Mouse (Mus musculus) lung, embryonic 15.5 days (tissue): ENCODE measurements around the gene Esm1. TPM values are rescaled to one million over a fixed set of nuclear protein-coding genes. Genes with fewer than 3 reads are reported as not detected.
"Not testable (repeated sequence)": the region's sequence is repeated elsewhere in the genome, so short reads cannot be mapped to it uniquely, and the experiment has no call there.

Experiments
- ATAC-seq: fragments of 200-750 bp; cut with Nextera tagmentation; 2 replicates; pipeline ENCODE4 v1.8.0; 2017; ENCODE audit warnings: moderate number of reproducible peaks, borderline replicate concordance; ENCODE audit not compliant: low FRiP score, low TSS enrichment; ENCODE audit errors: extremely low read depth
- H3K27ac ChIP-seq: fragments of 300-500 bp; sonication (generic); 2 replicates; pipeline ENCODE4 v1.5.1; 2015; ENCODE audit warnings: moderate library complexity, mild to moderate bottlenecking, inconsistent platforms
- H3K27me3 ChIP-seq: fragments of 300-500 bp; sonication (generic); 2 replicates; pipeline ENCODE4 v1.6.1; 2015; ENCODE audit warnings: inconsistent platforms
- H3K36me3 ChIP-seq: fragments of 300-500 bp; sonication (generic); 2 replicates; pipeline ENCODE4 v1.6.1; 2015; ENCODE audit warnings: inconsistent platforms
- H3K4me1 ChIP-seq: fragments of 300-500 bp; sonication (generic); 2 replicates; pipeline ENCODE4 v1.6.1; 2015; ENCODE audit warnings: inconsistent platforms
- H3K4me2 ChIP-seq: fragments of 300-500 bp; sonication (generic); 2 replicates; pipeline ENCODE4 v1.6.1; 2015; ENCODE audit warnings: inconsistent platforms, mild to moderate bottlenecking, moderate library complexity
- H3K4me3 ChIP-seq: fragments of 300-500 bp; sonication (generic); 2 replicates; pipeline ENCODE4 v1.5.1; 2015; ENCODE audit warnings: mild to moderate bottlenecking, inconsistent platforms
- H3K9ac ChIP-seq: fragments of 300-500 bp; sonication (generic); 2 replicates; pipeline ENCODE4 v1.6.1; 2015; ENCODE audit warnings: inconsistent platforms
- H3K9me3 ChIP-seq: fragments of 300-500 bp; sonication (generic); 2 replicates; pipeline ENCODE4 v1.6.1; 2016; ENCODE audit warnings: inconsistent platforms
- WGBS: fragments of 180-500 bp; shearing (Covaris S2); methylation state at CpG from one replicate; pipeline ENCODE4 v1.1.7; 2015; 5-methylcytosine and 5-hydroxymethylcytosine counted together
- polyA plus RNA-seq: library from polyadenylated mRNA; unstranded; fragments of >200 nt; fragmentation: Nextera tagmentation; extraction: Ambion mirVana; gene quantifications from 2 replicates; pipeline ENCODE4 v1.2.1, GENCODE M21; 2015

Gene Esm1
- polyA plus RNA-seq, 1 experiment from 2014 or later, result 1.2 TPM

GRCm38 (mm10) chr13:113245025-113245424 is 35.6 kb downstream of the Esm1 start:
- Histone ChIP-seq H3K4me3 (no peak overlapping the region), H3K4me1 (no peaks in the 10 kb centered on the region), H3K27ac (no peak overlapping the region), H3K27me3 (no peaks in the 10 kb centered on the region), H3K4me2 (no peak overlapping the region), H3K9ac (no peak overlapping the region), H3K9me3 (no peaks in the 10 kb centered on the region), H3K36me3 (no peaks in the 10 kb centered on the region)
- no peak for ATAC-seq
- WGBS, result 67% methylated on average over 8 of the region's 8 CpGs

- not testable (repeated sequence) for H3K36me3 ChIP-seq, H3K4me1 ChIP-seq, H3K9ac ChIP-seq, H3K27me3 ChIP-seq, H3K4me3 ChIP-seq, ATAC-seq, H3K9me3 ChIP-seq, H3K4me2 ChIP-seq, H3K27ac ChIP-seq
- 69% methylated on average over 7 of the region's 7 CpGs for WGBS
Measured at GRCm38 (mm10) chr13:113252580-113252979, 43.1 kb downstream of the Esm1 start.

DNA sequence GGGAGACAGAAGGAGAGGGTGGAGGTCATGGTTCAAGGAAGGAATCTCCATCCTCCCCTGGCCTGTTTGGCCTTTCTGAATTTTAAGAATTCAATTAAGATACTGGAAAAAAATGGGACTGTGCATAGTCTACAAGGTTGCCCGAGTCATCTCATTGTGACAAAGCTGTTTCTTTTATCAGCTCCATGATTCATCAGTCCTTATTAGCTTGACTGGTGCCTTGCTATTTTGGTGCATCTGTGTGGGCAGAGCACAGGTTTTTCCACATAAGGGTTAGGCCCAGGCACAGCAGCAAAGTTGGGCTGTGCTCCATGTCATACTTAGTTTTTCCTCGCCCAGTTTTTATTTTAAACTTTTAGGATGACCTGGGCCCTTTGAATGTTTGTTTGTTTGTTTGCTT is 47.3 kb downstream of the Esm1 start:
- Histone ChIP-seq H3K9me3 (no peaks in the 10 kb centered on the region), H3K27me3 (no peaks in the 10 kb centered on the region), H3K4me2 (no peak overlapping the region), H3K36me3 (no peaks in the 10 kb centered on the region), H3K4me1 (no peaks in the 10 kb centered on the region), H3K9ac (no peak overlapping the region), H3K27ac (no peak overlapping the region), H3K4me3 (no peak overlapping the region)
- 87% methylated on average over 2 of the region's 2 CpGs for WGBS
- no peak for ATAC-seq

- 45% methylated on average over 5 of the region's 5 CpGs for WGBS
Measured at GRCm38 (mm10) chr13:113257190-113257589, 47.7 kb downstream of the Esm1 start.

DNA sequence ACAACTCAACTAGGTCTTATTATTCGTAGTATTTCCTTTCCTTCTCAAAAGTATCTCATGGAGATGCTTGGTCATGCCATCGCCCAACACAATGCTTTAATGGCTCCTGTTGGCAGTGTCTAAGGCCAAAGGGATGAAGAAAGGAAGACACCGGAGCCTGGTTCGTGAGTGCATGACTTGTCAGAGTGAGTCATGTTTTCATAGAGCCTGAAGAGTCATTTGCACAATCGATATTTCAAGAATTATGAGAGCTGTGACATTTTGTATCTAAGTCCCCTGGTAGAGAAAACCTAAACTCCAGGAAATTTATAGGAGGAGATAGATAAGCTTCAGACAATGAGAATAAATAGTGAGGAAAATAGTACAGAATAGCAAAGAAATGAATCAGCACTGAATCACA is 49.8 kb downstream of the Esm1 start:
- no peak overlapping the region for H3K4me3 ChIP-seq
- H3K9me3 ChIP-seq, result no peaks in the 10 kb centered on the region
- peaks cover 7% of the 10 kb centered on the region; the same call in 1 of the 2 replicates for H3K4me1 ChIP-seq
- 85% methylated on average over 5 of the region's 5 CpGs for WGBS
- H3K36me3 ChIP-seq, result no peaks in the 10 kb centered on the region
- no peak for ATAC-seq
- H3K27me3 ChIP-seq, result no peaks in the 10 kb centered on the region
- no peak overlapping the region for H3K9ac ChIP-seq
- H3K27ac ChIP-seq, result no peak overlapping the region
- no peak overlapping the region for H3K4me2 ChIP-seq

More at GRCm38 (mm10) chr13:113257190-113257589, 47.7 kb downstream of the Esm1 start:
- no peaks in the 10 kb centered on the region for H3K9me3 ChIP-seq
- no peak overlapping the region for H3K4me3 ChIP-seq
- no peak overlapping the region for H3K9ac ChIP-seq
- ATAC-seq, result no peak
- H3K4me2 ChIP-seq, result no peak overlapping the region
- H3K27ac ChIP-seq, result no peak overlapping the region
- H3K4me1 ChIP-seq, result 0 out of 2 replicates have a peak, but pooled peaks cover 2% of the 10 kb centered on the region
- H3K36me3 ChIP-seq, result no peaks in the 10 kb centered on the region
- no peaks in the 10 kb centered on the region for H3K27me3 ChIP-seq

GRCm38 (mm10) chr13:113262822-113263221 is 53.4 kb downstream of the Esm1 start:
- 32% methylated on average over 12 of the region's 12 CpGs for WGBS
- H3K36me3 ChIP-seq, result no peaks in the 10 kb centered on the region
- H3K4me1 ChIP-seq, result peaks cover 7% of the 10 kb centered on the region; the same call in 1 of the 2 replicates
- H3K4me3 ChIP-seq, result no peak overlapping the region
- peak; percentile 53 for ATAC-seq
- H3K9ac ChIP-seq, result no peak overlapping the region
- no peak overlapping the region for H3K27ac ChIP-seq
- no peaks in the 10 kb centered on the region for H3K9me3 ChIP-seq
- H3K27me3 ChIP-seq, result peaks cover 4% of the 10 kb centered on the region; the same call in 1 of the 2 replicates
- H3K4me2 ChIP-seq, result peak overlapping the region; percentile 29; the same call in 1 of the 2 replicates

DNA sequence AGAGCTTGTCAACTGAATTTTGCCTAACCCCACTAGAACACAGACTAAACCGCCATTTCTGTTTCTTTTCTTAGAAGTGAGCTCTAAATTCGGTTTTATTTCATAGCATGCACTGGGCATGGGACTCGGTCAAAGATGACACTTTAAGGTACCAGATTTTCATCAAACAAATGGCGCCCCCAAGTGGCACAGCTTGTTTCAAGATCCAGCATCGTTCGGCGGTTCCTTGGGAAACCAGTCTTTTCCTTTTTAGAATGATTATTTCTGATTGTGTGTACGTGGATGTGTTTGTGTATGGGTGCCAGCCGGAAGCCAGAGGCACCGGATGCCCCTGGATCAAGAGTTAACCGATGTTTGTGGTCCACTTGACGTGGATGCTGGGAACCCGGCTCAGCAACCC is 55.8 kb downstream of the Esm1 start:
- no peaks in the 10 kb centered on the region for H3K36me3 ChIP-seq
- no peak overlapping the region for H3K27ac ChIP-seq
- H3K9me3 ChIP-seq, result no peaks in the 10 kb centered on the region
- no peak for ATAC-seq
- H3K4me3 ChIP-seq, result no peak overlapping the region
- H3K4me1 ChIP-seq, result peaks cover 7% of the 10 kb centered on the region; the same call in 1 of the 2 replicates
- H3K27me3 ChIP-seq, result peaks cover 4% of the 10 kb centered on the region; the same call in 1 of the 2 replicates
- WGBS, result 16% methylated on average over 13 of the region's 13 CpGs
- H3K4me2 ChIP-seq, result no peak overlapping the region
- H3K9ac ChIP-seq, result no peak overlapping the region

GRCm38 (mm10) chr13:113266495-113266951 is 57.1 kb downstream of the Esm1 start:
- no peak overlapping the region for H3K9ac ChIP-seq
- H3K4me3 ChIP-seq, result no peak overlapping the region
- H3K4me1 ChIP-seq, result peaks cover 7% of the 10 kb centered on the region; the same call in 1 of the 2 replicates
- peaks cover 4% of the 10 kb centered on the region; the same call in 1 of the 2 replicates for H3K27me3 ChIP-seq
- ATAC-seq, result 0 out of 2 replicates have a peak, but pooled peaks have one; percentile 54
- no peaks in the 10 kb centered on the region for H3K9me3 ChIP-seq
- WGBS, result 23% methylated on average over 9 of the region's 9 CpGs
- peak overlapping the region; percentile 38 for H3K4me2 ChIP-seq
- no peak overlapping the region for H3K27ac ChIP-seq
- no peaks in the 10 kb centered on the region for H3K36me3 ChIP-seq

DNA sequence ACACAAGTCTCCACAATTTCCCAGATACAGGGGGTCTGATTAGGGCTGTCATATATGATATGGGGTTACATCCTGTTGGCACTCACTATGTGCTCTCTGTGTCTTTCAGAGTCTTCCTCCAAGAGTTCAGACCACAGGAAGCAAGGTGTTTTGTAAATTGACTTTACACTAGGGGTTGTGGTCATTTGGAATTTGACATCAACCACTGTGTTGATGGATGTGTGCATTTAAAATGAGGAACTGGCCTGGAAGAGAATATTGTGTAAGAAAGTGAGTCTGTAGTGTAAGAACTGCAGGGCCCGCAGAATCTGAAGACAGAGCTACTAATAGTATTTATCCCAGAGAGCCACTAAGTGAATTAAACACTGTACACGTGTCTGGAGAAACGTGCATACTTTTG is 57.7 kb downstream of the Esm1 start:
- Histone ChIP-seq H3K27ac (no peak overlapping the region), H3K36me3 (no peaks in the 10 kb centered on the region), H3K4me2 (no peak overlapping the region), H3K4me3 (no peak overlapping the region), H3K9me3 (no peaks in the 10 kb centered on the region), H3K4me1 (peaks cover 5% of the 10 kb centered on the region; the same call in 1 of the 2 replicates), H3K27me3 (peaks cover 4% of the 10 kb centered on the region; the same call in 1 of the 2 replicates), H3K9ac (no peak overlapping the region)
- no peak for ATAC-seq
- 67% methylated on average over 3 of the region's 3 CpGs for WGBS

Other genes starting within 250 kb of the Esm1 start
- 12.3 and 13.5 TPM in 2 replicates for gene Ccno, start 221.9 kb upstream of the Esm1 start, polyA plus RNA-seq
- 6.3 and 6.9 TPM in 2 replicates for gene Mcidas, start 215.8 kb upstream of the Esm1 start, polyA plus RNA-seq
- 2.1 and 2.8 TPM in 2 replicates for gene Cdc20b, start 174.5 kb upstream of the Esm1 start, polyA plus RNA-seq
- gene Gpx8, start 163.2 kb upstream of the Esm1 start, polyA plus RNA-seq, result 175 TPM in 2 replicates
- 3.9 and 18.9 TPM in 2 replicates for gene Gzma, start 108.7 kb upstream of the Esm1 start, polyA plus RNA-seq
- gene Gzmk, start 16.2 kb downstream of the Esm1 start, polyA plus RNA-seq, result not detected in 2 replicates
- gene BC067074, start 83.5 kb downstream of the Esm1 start, polyA plus RNA-seq, result 6.1 and 6.7 TPM in 2 replicates